9 mouse cellular contexts compared by ENCODE assay signal in the genomic region with DNA sequence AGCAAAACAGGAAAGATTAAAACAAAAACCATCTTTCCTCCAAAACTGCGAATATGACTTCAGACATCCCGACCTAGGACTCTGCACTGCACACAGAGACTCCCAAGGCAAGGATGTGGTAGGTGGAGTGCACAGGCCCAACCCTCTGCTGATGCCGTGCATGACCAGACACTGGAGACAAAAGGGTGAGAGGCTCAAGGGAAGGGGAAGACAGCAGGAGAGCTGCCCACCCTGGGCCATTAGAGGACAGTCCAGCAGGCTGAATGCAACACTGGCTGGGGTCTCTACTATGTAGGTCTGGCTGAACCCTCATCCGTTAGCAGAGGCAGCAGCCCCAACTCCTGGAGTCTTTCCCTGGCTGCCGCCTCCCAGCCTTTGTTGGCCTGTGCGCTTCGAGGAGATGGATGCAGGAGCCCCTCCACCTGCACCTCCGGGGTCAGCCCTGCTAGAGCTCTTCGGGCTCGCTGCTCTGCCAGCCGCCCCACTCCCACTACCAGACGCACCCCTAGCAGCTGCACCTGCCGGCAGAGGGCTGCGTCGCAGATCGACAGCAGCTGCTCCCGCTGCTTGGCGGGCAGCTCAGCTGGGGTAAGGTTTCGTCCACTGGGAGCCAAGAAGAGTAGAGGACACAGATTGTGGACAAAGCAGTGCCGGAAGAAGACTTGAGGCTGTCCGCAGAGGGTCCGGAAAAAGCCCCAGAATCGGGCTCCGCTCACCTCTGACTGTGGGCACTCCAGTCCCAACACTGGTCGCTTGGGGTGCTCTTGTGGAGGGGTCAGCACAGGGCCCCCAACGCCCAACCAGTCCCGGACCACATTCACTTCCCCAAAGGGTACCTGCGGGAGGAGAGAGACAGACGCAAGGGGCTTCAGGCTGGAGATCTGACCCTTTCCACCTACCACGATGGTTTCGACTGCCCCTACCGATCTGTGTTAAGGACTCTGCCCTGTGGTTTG. TPM values are rescaled to one million over a fixed set of nuclear protein-coding genes. Genes with fewer than 3 reads are reported as not detected.
DNase-seq lines count a peak whose midpoint lies in the region; ATAC-seq and TF ChIP-seq lines count a peak whose summit lies in the region.
"Had no signal": no experiment of that assay in that cellular context is flagged by ENCODE, and none has a peak within 500 bp of the region (broad histone marks: within the 10 kb centered on the region; RNA-seq: fewer than 3 reads in every experiment).

No protein-coding gene starts in this region.

- H3K27me3 ChIP-seq in stomach, embryonic 14.5 days (ENCODE audit: control insufficient read depth, insufficient read depth, low read length), result no peaks in the 10 kb centered on the region
- H3K27me3 ChIP-seq in stomach, postnatal 0 days (ENCODE audit: control insufficient read depth, insufficient read depth, low read length), result no peaks in the 10 kb centered on the region
- peaks cover 25% of the 10 kb centered on the region for H3K27me3 ChIP-seq in limb, embryonic 15.5 days

- H3K36me3 ChIP-seq in stomach, embryonic 14.5 days (ENCODE audit: control insufficient read depth, insufficient read depth, low read length), result no peaks in the 10 kb centered on the region
- H3K36me3 ChIP-seq in stomach, postnatal 0 days (ENCODE audit: control insufficient read depth, insufficient read depth, low read length), result no peaks in the 10 kb centered on the region
- peaks cover 5% of the 10 kb centered on the region for H3K36me3 ChIP-seq in limb, embryonic 15.5 days

- 31% methylated on average over 32 of the region's 32 CpGs for WGBS in stomach, embryonic 14.5 days
- 51% methylated on average over 31 of the region's 32 CpGs for WGBS in stomach, postnatal 0 days
- WGBS in limb, embryonic 15.5 days, result 36% methylated on average over 32 of the region's 32 CpGs

- no peak overlapping the region for H3K4me3 ChIP-seq in stomach, embryonic 14.5 days (ENCODE audit: low read depth, low read length)
- H3K4me3 ChIP-seq in stomach, postnatal 0 days (ENCODE audit: low read depth, low read length), result no peak overlapping the region
- H3K4me3 ChIP-seq in limb, embryonic 15.5 days, result no peak overlapping the region

- no peak for DNase-seq in stomach, postnatal 0 days (ENCODE audit: low spot score)
- peak; percentile 75 for DNase-seq in gastrocnemius, adult 18-20 months (ENCODE audit: low spot score)
- no peak for DNase-seq in thymus, postnatal 0 days (ENCODE audit: low spot score)
- no peak for DNase-seq in ovary, postnatal 36 days (ENCODE audit: low spot score)
- no peak for DNase-seq in heart, adult 8-10 months (ENCODE audit: low spot score)
- DNase-seq: adrenal gland, postnatal 14 days had no signal

- no peak overlapping the region for H3K9ac ChIP-seq in stomach, embryonic 14.5 days (replicated peaks; ENCODE audit: low read depth, low read length)
- no peak overlapping the region for H3K9ac ChIP-seq in stomach, postnatal 0 days (ENCODE audit: low read length)
- no peak overlapping the region for H3K9ac ChIP-seq in limb, embryonic 15.5 days

- H3K4me1 ChIP-seq in stomach, embryonic 14.5 days (ENCODE audit: control insufficient read depth, insufficient read depth, low read length), result 0 out of 2 replicates have a peak, but pooled peaks cover 5% of the 10 kb centered on the region
- no peaks in the 10 kb centered on the region for H3K4me1 ChIP-seq in stomach, postnatal 0 days (replicated peaks; ENCODE audit: control insufficient read depth, insufficient read depth)
- H3K4me1 ChIP-seq in limb, embryonic 15.5 days, result peaks cover 3% of the 10 kb centered on the region; the same call in 1 of the 2 replicates

- no peak for ATAC-seq in stomach, embryonic 14.5 days (ENCODE audit: insufficient number of reproducible peaks, insufficient read depth, low FRiP score, low read depth)
- ATAC-seq in stomach, postnatal 0 days (ENCODE audit: low FRiP score, low TSS enrichment), result no peak
- ATAC-seq in limb, embryonic 15.5 days (ENCODE audit: insufficient number of reproducible peaks, low FRiP score, low TSS enrichment, low read depth), result peak; percentile 46; the same call in 1 of the 2 replicates

- no peak for TF ChIP-seq CTCF in stomach, postnatal 0 days (IDR thresholded peaks at IDR 0.05; ENCODE audit: low read depth)

- H3K4me2 ChIP-seq in stomach, embryonic 14.5 days (replicated peaks; ENCODE audit: low read depth, low read length), result no peak overlapping the region
- no peak overlapping the region for H3K4me2 ChIP-seq in stomach, postnatal 0 days (replicated peaks; ENCODE audit: low read depth)
- no peak overlapping the region for H3K4me2 ChIP-seq in limb, embryonic 15.5 days

- 0 out of 2 replicates have a peak overlapping the region, but pooled peaks have one; percentile 1 for H3K27ac ChIP-seq in stomach, embryonic 14.5 days (ENCODE audit: low read length)
- H3K27ac ChIP-seq in stomach, postnatal 0 days (replicated peaks), result no peak overlapping the region
- no peak overlapping the region for H3K27ac ChIP-seq in limb, embryonic 15.5 days

- no peaks in the 10 kb centered on the region for H3K9me3 ChIP-seq in stomach, embryonic 14.5 days (ENCODE audit: control insufficient read depth, low read depth, low read length)
- H3K9me3 ChIP-seq in stomach, postnatal 0 days (ENCODE audit: control insufficient read depth, low read length), result no peaks in the 10 kb centered on the region
- no peaks in the 10 kb centered on the region for H3K9me3 ChIP-seq in limb, embryonic 15.5 days
- H3K9me3 ChIP-seq: G1E had no signal

- TF ChIP-seq EP300 in stomach, postnatal 0 days (optimal IDR thresholded peaks at IDR 0.05), result no peak

RNA-seq across cellular contexts. Expression of gene Smug1, which starts 11.2 kb away (rescaled TPM):
- polyA plus RNA-seq in stomach, embryonic 14.5 days (2014; fragmentation: Nextera tagmentation; extraction: Ambion mirVana), result 21.4 and 22.2 TPM in 2 replicates
- 10.6 and 11.2 TPM in 2 replicates for polyA plus RNA-seq in stomach, postnatal 0 days (2015; fragmentation: Nextera tagmentation; extraction: Ambion mirVana)
- 10 to 100 TPM in 1 of 2 experiments, 1 to 10 TPM in 1; 9.4 to 11.3 TPM for total RNA-seq in gastrocnemius, adult 18-20 months (2021)
- 17.0 and 18.3 TPM in 2 replicates for polyA plus RNA-seq in limb, embryonic 15.5 days (2015; fragmentation: Nextera tagmentation; extraction: Ambion mirVana)
- polyA plus RNA-seq in thymus, postnatal 0 days (2015; fragmentation: Nextera tagmentation; extraction: Ambion mirVana), result 7.5 and 8.9 TPM in 2 replicates
- total RNA-seq in heart, adult 8-10 months (2022), result 10 to 100 TPM; 10.4 to 16.8 (median 15.2) TPM
